Mouse (Mus musculus) layer of hippocampus, postnatal 10 days (tissue): Measurements from ENCODE around the gene Sinhcaf. TPM values are rescaled to one million over a fixed set of nuclear protein-coding genes. Genes with fewer than 3 reads are reported as not detected.
"Not testable (repeated sequence)": the region's sequence is repeated elsewhere in the genome, so short reads cannot be mapped to it uniquely, and the experiment has no call there.

Experiments used
- DNase-seq, 2 experiments: peaks; one replicate each; pipeline ENCODE4 v3.0.0; 2021; ENCODE audit warnings: low spot score in 2 of 2
- long read RNA-seq: library from polyadenylated mRNA; stranded (forward); transcript quantifications from one replicate; pipeline ENCODE4 v2.0.0, GENCODE M21; 2023
- total RNA-seq, 2 experiments: library from RNA; stranded (reverse); gene quantifications; 2 replicates each; pipeline ENCODE4 v1.2.3; 2021

Sinhcaf gene
- 10 to 100 TPM in 1 of 2 experiments, 1 to 10 TPM in 1; 9.3 to 10.5 TPM for total RNA-seq
- long read RNA-seq, transcript Sinhcaf-201 (6 exons, 2,697 nt), result major isoform, 6 of 7 reads
- long read RNA-seq, partial matches to known transcripts, result 0 of 7 reads
- long read RNA-seq, other reads (novel, unspliced or antisense), result 0 of 7 reads

- DNase-seq, result peak; percentile 88 to 93
Observed at GRCm38 (mm10) chr6:148946409-148946742, at the start of gene Sinhcaf. Gene Sinhcaf (minus strand): TSS chr6:148946467.

GRCm38 (mm10) chr6:148994327-148994999 lies 48.2 kb upstream of the Sinhcaf start:
- DNase-seq, result no peak

GRCm38 (mm10) chr6:148993117-148994077 lies 47.1 kb upstream of the Sinhcaf start:
- DNase-seq, result no peak

- DNase-seq, result no peak
Observed at GRCm38 (mm10) chr6:148992373-148993116, 46.3 kb upstream of the Sinhcaf start.

GRCm38 (mm10) chr6:148991660-148992372 lies 45.5 kb upstream of the Sinhcaf start:
- DNase-seq, result no peak

- DNase-seq, result not testable (repeated sequence)
Observed at GRCm38 (mm10) chr6:148989792-148990491, 43.7 kb upstream of the Sinhcaf start.

- DNase-seq, result no peak
Observed at GRCm38 (mm10) chr6:148986003-148986402, 39.7 kb upstream of the Sinhcaf start.

- no peak for DNase-seq
Observed at GRCm38 (mm10) chr6:148980495-148980894, 34.2 kb upstream of the Sinhcaf start.

GRCm38 (mm10) chr6:148975096-148975495 lies 28.8 kb upstream of the Sinhcaf start:
- DNase-seq, result no peak

- DNase-seq, result no peak
Observed at GRCm38 (mm10) chr6:148972891-148973290, 26.6 kb upstream of the Sinhcaf start.

GRCm38 (mm10) chr6:148972059-148972848 lies 26.0 kb upstream of the Sinhcaf start:
- DNase-seq, result no peak

- DNase-seq, result no peak
Observed at GRCm38 (mm10) chr6:148971385-148971940, 25.2 kb upstream of the Sinhcaf start.

- DNase-seq, result no peak
Observed at GRCm38 (mm10) chr6:148961285-148961684, 15.0 kb upstream of the Sinhcaf start.

- DNase-seq, result no peak
Observed at GRCm38 (mm10) chr6:148959540-148960238, 13.4 kb upstream of the Sinhcaf start.

GRCm38 (mm10) chr6:148958712-148959111 lies 12.4 kb upstream of the Sinhcaf start:
- no peak for DNase-seq

GRCm38 (mm10) chr6:148957046-148957445 lies 10.8 kb upstream of the Sinhcaf start:
- no peak for DNase-seq

- no peak for DNase-seq
Observed at GRCm38 (mm10) chr6:148955641-148956420, 9.6 kb upstream of the Sinhcaf start.
